Mouse (Mus musculus) heart, adult 2 months (tissue): ENCODE measurements at regions not wholly inside any gene's neighbourhood (a gene's known extent, or its start where the extent isn't known, plus 50 kb on each side); places are given as distances from the start of the nearest gene placed in this dataset.

Experiments used
- DNase-seq, 2 experiments: peaks; one replicate each; pipeline ENCODE4 v3.0.0; 2021
- H3K27ac ChIP-seq: fragments of 200-600 bp; 2 replicates; pipeline ENCODE4 v1.8.1; 2022
- H3K27me3 ChIP-seq: fragments of 200-500 bp; 2 replicates; pipeline ENCODE4 v1.6.1; 2012; ENCODE audit warnings: mild to moderate bottlenecking, low read length, inconsistent platforms, mixed read lengths; ENCODE audit not compliant: control insufficient read depth, insufficient read depth
- H3K36me3 ChIP-seq: fragments of 200-500 bp; 2 replicates; pipeline ENCODE4 v1.6.1; 2012; ENCODE audit warnings: low read length, inconsistent platforms; ENCODE audit not compliant: control insufficient read depth, insufficient read depth
- H3K4me1 ChIP-seq: fragments of 200-500 bp; 2 replicates; pipeline ENCODE4 v1.6.1; 2011; ENCODE audit warnings: low read length; ENCODE audit not compliant: control insufficient read depth, insufficient read depth
- H3K4me3 ChIP-seq: fragments of 200-600 bp; 2 replicates; pipeline ENCODE4 v1.8.1; 2022
- H3K79me2 ChIP-seq: fragments of 200-500 bp; replicated peaks from 2 replicates; pipeline ENCODE4 v1.6.1; 2012; ENCODE audit warnings: mild to moderate bottlenecking, inconsistent platforms, low read length, moderate library complexity, mixed read lengths; ENCODE audit not compliant: control insufficient read depth, insufficient read depth
- H3K9ac ChIP-seq: fragments of 200-500 bp; 2 replicates; pipeline ENCODE4 v1.6.1; 2012; ENCODE audit warnings: low read depth, mild to moderate bottlenecking, control low read depth, inconsistent platforms, low read length, mixed read lengths
- CTCF ChIP-seq: fragments of 200-600 bp; IDR thresholded peaks from 2 replicates; pipeline ENCODE4 v1.8.1; 2022; ENCODE audit warnings: antibody characterized with exemption, mild to moderate bottlenecking, moderate library complexity
- EP300 ChIP-seq: fragments of 200-500 bp; IDR thresholded peaks from 2 replicates; pipeline ENCODE4 v1.6.1; 2011; ENCODE audit warnings: low read depth, low read length, control low read depth; ENCODE audit not compliant: insufficient read depth
- POLR2A ChIP-seq: fragments of 200-500 bp; IDR thresholded peaks from 2 replicates; pipeline ENCODE4 v1.6.1; 2011; ENCODE audit warnings: mild to moderate bottlenecking, low read depth, low read length, control low read depth; ENCODE audit not compliant: insufficient read depth
- WGBS: fragments of 180-500 bp; shearing (Covaris S2); methylation state at CpG from one replicate; pipeline ENCODE4 v1.1.7; 2018; 5-methylcytosine and 5-hydroxymethylcytosine counted together
- intact Hi-C: fragments of 180-260 bp; cut with DNase I; formaldehyde crosslinking; loops from one replicate; pipeline ENCODE4 v1.15.1; 2025

DNA sequence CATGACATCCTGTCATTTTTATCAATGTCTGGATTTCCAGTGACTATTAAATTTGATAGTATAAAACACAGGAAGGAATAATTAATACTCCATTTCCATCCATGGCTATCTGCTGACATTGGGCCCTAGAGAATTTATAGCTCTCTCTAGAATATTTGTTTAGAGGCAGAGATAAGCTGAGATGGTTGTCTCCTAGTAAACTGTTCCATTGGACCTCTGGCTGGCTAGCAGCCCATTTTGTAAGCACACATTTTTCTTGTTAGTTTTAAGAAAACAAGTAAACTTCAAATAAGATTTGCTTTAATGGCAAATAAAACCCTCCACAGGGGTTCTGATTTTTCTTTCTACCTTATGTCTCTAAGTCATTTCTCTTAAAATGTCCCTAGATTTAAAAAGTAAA is 288.9 kb downstream of the C1d start:
- TF ChIP-seq CTCF (no peak), POLR2A (no peak), EP300 (no peak)

DNA sequence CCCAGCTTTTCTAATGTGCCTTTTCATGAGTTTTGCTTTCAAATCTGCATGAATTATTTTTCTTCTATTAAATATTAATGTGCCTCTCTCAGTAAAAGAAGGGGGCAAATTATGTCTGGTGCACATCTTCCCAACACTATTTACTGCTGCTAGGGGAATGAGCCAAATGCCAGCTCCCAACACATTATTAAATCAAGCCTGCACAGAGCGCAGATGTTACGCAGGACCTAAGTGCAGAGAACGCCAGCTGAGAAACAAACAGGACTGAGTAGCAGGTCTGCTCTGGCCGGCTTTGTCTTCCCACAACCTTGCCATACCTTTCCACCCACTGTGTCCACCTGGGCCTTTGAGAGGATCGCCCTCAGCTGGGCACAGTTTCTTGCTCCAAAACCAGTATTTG is 291.8 kb downstream of the C1d start:
- no peak overlapping the region for H3K27ac ChIP-seq
- 85% methylated on average over 5 of the region's 5 CpGs for WGBS
- H3K9ac ChIP-seq = no peak overlapping the region
- no peaks in the 10 kb centered on the region; the same call in 1 of the 2 replicates for H3K79me2 ChIP-seq
- H3K4me3 ChIP-seq = no peak overlapping the region
- H3K27me3 ChIP-seq = peaks cover 3% of the 10 kb centered on the region; the same call in 1 of the 2 replicates
- intact Hi-C loops = no loop called here
- no peaks in the 10 kb centered on the region for H3K4me1 ChIP-seq
- TF ChIP-seq CTCF (no peak), EP300 (no peak), POLR2A (no peak)
- no peaks in the 10 kb centered on the region for H3K36me3 ChIP-seq
- DNase-seq = no peak

More for the DNA sequence above, 288.9 kb downstream of the C1d start:
- H3K79me2 ChIP-seq = no peaks in the 10 kb centered on the region; the same call in 1 of the 2 replicates
- no peak overlapping the region for H3K9ac ChIP-seq
- intact Hi-C loops = no loop called here
- no peaks in the 10 kb centered on the region for H3K36me3 ChIP-seq
- peaks cover 3% of the 10 kb centered on the region; the same call in 1 of the 2 replicates for H3K27me3 ChIP-seq
- H3K27ac ChIP-seq = no peak overlapping the region
- H3K4me1 ChIP-seq = no peaks in the 10 kb centered on the region
- no peak overlapping the region for H3K4me3 ChIP-seq
- DNase-seq = no peak

- no peaks in the 10 kb centered on the region for H3K4me1 ChIP-seq
- TF ChIP-seq CTCF (no peak), POLR2A (no peak), EP300 (no peak)
- intact Hi-C loops = no loop called here
- no peaks in the 10 kb centered on the region; the same call in 1 of the 2 replicates for H3K79me2 ChIP-seq
- H3K27me3 ChIP-seq = peaks cover 1% of the 10 kb centered on the region; the same call in 1 of the 2 replicates
- no peak overlapping the region for H3K9ac ChIP-seq
- H3K4me3 ChIP-seq = no peak overlapping the region
- 52% methylated on average over 3 of the region's 3 CpGs for WGBS
- DNase-seq = no peak
- H3K36me3 ChIP-seq = no peaks in the 10 kb centered on the region
- H3K27ac ChIP-seq = no peak overlapping the region
Measured at GRCm38 (mm10) chr11:17555276-17555675, 297.9 kb downstream of the C1d start.

- no peak for TF ChIP-seq POLR2A
- no peak for TF ChIP-seq CTCF
- TF ChIP-seq EP300 = no peak
- H3K27ac ChIP-seq = no peak overlapping the region
- no peak overlapping the region for H3K4me3 ChIP-seq
- intact Hi-C loops = no loop called here
- H3K9ac ChIP-seq = no peak overlapping the region
- H3K4me1 ChIP-seq = no peaks in the 10 kb centered on the region
- H3K36me3 ChIP-seq = no peaks in the 10 kb centered on the region
- DNase-seq = no peak
- H3K27me3 ChIP-seq = no peaks in the 10 kb centered on the region
- H3K79me2 ChIP-seq = no peaks in the 10 kb centered on the region
- WGBS = 54% methylated on average over 3 of the region's 3 CpGs
Measured at GRCm38 (mm10) chr11:17591780-17592487, 334.6 kb downstream of the C1d start.

DNA sequence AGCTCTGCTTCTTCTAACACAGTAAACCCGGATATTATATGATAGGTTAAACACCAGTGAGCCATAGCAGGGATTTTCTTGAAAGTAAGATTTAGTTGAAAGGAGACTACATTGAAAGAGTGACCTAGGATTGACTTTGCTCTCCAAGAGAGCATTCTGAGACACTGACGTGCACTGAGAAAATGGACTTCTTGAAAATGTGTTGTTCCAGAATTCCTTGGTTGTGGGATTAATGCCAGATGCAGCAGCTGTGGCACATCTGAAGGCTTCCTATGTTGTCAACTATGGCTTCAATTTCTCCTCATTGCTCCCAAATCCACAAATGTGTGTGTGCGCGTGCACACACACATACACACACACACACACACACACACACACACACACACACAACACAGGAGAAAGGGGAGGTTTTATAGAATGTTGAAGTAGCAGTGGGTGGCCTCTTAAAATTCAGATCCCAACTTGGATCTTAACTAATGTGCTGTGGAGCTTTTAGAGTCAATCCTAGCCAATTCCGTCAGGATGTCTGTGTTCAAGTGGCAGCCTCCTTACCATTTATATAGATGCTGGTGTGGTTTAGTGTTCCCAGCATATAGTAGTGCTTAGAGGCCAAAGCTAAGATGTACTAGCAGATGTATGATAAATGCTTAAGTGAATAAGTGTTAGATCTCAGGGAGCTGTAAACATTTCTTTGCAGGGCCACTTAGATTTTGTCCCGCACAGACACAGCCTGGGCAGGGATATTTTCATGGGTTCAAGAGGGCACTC is 346.5 kb downstream of the C1d start:
- Histone ChIP-seq H3K9ac (no peak overlapping the region), H3K79me2 (no peaks in the 10 kb centered on the region), H3K27ac (no peak overlapping the region), H3K36me3 (no peaks in the 10 kb centered on the region), H3K4me3 (no peak overlapping the region), H3K27me3 (no peaks in the 10 kb centered on the region), H3K4me1 (no peaks in the 10 kb centered on the region)
- TF ChIP-seq EP300 (no peak), CTCF (no peak), POLR2A (no peak)
- intact Hi-C loops = no loop called here
- peak; percentile 21 to 31 for DNase-seq
- 71% methylated on average over 6 of the region's 6 CpGs for WGBS
